Mouse (Mus musculus): ENCODE measurements around the gene Wdfy4. TPM values are rescaled to one million over a fixed set of nuclear protein-coding genes. Genes with fewer than 3 reads are reported as not detected.

Wdfy4 gene
- polyA plus RNA-seq (2014; fragmentation: Nextera tagmentation; extraction: Ambion mirVana) = 0.05 and 0.24 TPM in 2 replicates

- 91% methylated on average over 11 of the region's 11 CpGs for WGBS
- H3K36me3 ChIP-seq (ENCODE audit: control insufficient read depth, insufficient read depth, low read length) = no peaks in the 10 kb centered on the region
- ATAC-seq (ENCODE audit: low FRiP score, low TSS enrichment) (no peak), DNase-seq (no peak)
- H3K27me3 ChIP-seq (ENCODE audit: control insufficient read depth, insufficient read depth, low read length) = no peaks in the 10 kb centered on the region
- no peaks in the 10 kb centered on the region for H3K4me1 ChIP-seq (ENCODE audit: control insufficient read depth, insufficient read depth, low read length)
- no peaks in the 10 kb centered on the region for H3K9me3 ChIP-seq (ENCODE audit: control insufficient read depth, low read length)
- H3K27ac ChIP-seq (replicated peaks; ENCODE audit: low read depth, low read length) = no peak within 1 kb of the TSS
- H3K4me2 ChIP-seq (ENCODE audit: low read length) = no peak within 1 kb of the TSS
- H3K4me3 ChIP-seq (replicated peaks; ENCODE audit: low read depth, low read length) = no peak within 1 kb of the TSS
- H3K9ac ChIP-seq (replicated peaks; ENCODE audit: low read length) = no peak within 1 kb of the TSS
Measured at GRCm38 (mm10) chr14:33185068-33185800, at the start of gene Wdfy4. Wdfy4 (minus strand) TSS chr14:33185508.

GRCm38 (mm10) chr14:33232048-33232447, 46.7 kb upstream of the Wdfy4 start:
- WGBS = 91% methylated on average over 5 of the region's 5 CpGs

DNA sequence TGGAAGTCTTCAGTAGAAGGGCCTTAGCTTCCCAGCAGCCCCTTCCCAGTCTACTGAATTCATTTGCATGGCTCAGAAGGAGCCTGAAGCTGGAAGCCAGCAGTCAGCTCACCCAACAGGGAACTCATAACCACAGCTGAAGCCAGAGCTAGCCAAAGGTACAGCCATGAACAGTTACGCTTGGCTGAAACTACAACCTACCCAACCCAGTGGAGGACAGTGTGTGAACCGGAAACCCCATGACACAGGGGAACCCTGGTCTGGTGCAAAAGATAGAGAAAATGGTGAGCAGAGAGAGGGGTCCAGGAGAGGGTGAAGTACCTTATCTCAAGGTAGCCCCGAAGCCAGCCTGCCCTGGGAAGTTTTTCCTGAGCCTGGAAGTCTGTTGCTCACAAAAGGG, 46.0 kb upstream of the Wdfy4 start:
- DNase-seq = no peak
- Histone ChIP-seq H3K4me1 (ENCODE audit: control insufficient read depth, insufficient read depth, low read length) (no peaks in the 10 kb centered on the region), H3K4me2 (ENCODE audit: low read length) (no peak overlapping the region), H3K9me3 (ENCODE audit: control insufficient read depth, low read length) (no peaks in the 10 kb centered on the region), H3K36me3 (ENCODE audit: control insufficient read depth, insufficient read depth, low read length) (no peaks in the 10 kb centered on the region), H3K4me3 (replicated peaks; ENCODE audit: low read depth, low read length) (no peak overlapping the region), H3K9ac (replicated peaks; ENCODE audit: low read length) (no peak overlapping the region), H3K27me3 (ENCODE audit: control insufficient read depth, insufficient read depth, low read length) (no peaks in the 10 kb centered on the region), H3K27ac (replicated peaks; ENCODE audit: low read depth, low read length) (no peak overlapping the region)
- WGBS = 90% methylated on average over 3 of the region's 3 CpGs
- ATAC-seq (ENCODE audit: low FRiP score, low TSS enrichment) = no peak

More at GRCm38 (mm10) chr14:33232048-33232447, 46.7 kb upstream of the Wdfy4 start:
- Histone ChIP-seq H3K27me3 (ENCODE audit: control insufficient read depth, insufficient read depth, low read length) (no peaks in the 10 kb centered on the region), H3K9ac (replicated peaks; ENCODE audit: low read length) (no peak overlapping the region), H3K4me3 (replicated peaks; ENCODE audit: low read depth, low read length) (no peak overlapping the region), H3K9me3 (ENCODE audit: control insufficient read depth, low read length) (no peaks in the 10 kb centered on the region), H3K36me3 (ENCODE audit: control insufficient read depth, insufficient read depth, low read length) (no peaks in the 10 kb centered on the region), H3K27ac (replicated peaks; ENCODE audit: low read depth, low read length) (no peak overlapping the region), H3K4me1 (ENCODE audit: control insufficient read depth, insufficient read depth, low read length) (no peaks in the 10 kb centered on the region), H3K4me2 (ENCODE audit: low read length) (no peak overlapping the region)
- DNase-seq (no peak), ATAC-seq (ENCODE audit: low FRiP score, low TSS enrichment) (no peak)

DNA sequence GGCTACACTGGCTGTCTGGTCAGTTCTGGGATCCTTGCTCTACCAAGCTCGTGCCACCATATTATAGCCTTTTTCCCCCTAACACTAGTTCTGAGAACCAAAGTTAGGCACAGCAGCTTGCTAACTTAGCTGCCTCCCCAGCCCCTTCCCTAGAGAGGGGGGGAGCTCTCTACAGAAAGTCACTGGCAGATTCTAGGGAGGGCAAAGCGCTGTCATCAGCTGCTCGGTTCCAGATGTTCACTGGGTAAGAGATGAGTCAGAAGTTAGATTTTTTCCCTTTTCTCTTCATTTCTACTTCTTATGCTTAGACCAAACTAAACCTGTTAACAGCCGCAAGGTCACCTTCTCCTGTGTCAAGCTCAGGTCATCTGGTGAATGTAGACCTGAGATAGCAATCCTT, 45.4 kb upstream of the Wdfy4 start:
- H3K4me1 ChIP-seq (ENCODE audit: control insufficient read depth, insufficient read depth, low read length) = no peaks in the 10 kb centered on the region
- no peak overlapping the region for H3K27ac ChIP-seq (replicated peaks; ENCODE audit: low read depth, low read length)
- H3K27me3 ChIP-seq (ENCODE audit: control insufficient read depth, insufficient read depth, low read length) = no peaks in the 10 kb centered on the region
- no peak overlapping the region for H3K4me2 ChIP-seq (ENCODE audit: low read length)
- H3K9ac ChIP-seq (replicated peaks; ENCODE audit: low read length) = no peak overlapping the region
- DNase-seq (no peak), ATAC-seq (ENCODE audit: low FRiP score, low TSS enrichment) (no peak)
- WGBS = 88% methylated on average over 4 of the region's 4 CpGs
- no peak overlapping the region for H3K4me3 ChIP-seq (replicated peaks; ENCODE audit: low read depth, low read length)
- no peaks in the 10 kb centered on the region for H3K36me3 ChIP-seq (ENCODE audit: control insufficient read depth, insufficient read depth, low read length)
- no peaks in the 10 kb centered on the region for H3K9me3 ChIP-seq (ENCODE audit: control insufficient read depth, low read length)

DNA sequence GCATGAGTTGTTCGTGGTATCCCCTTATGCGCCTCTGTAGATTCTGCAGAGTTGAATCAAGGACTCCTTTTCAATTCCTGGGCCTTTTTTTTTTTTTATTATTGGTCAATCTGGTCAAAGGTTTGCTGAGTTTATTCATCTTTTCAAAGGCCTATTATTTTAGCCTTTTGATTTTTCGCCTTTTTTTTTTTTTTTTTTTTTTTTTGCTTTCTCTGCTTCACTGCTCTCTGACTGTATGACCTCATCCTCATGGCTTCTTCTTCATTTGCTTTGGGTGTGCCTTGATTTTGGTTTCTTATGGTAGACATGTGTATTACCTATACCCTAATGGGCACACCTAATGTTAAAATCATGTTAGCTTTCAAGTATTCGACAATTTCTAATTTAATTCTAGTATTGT, 39.9 kb upstream of the Wdfy4 start:
- Histone ChIP-seq H3K4me2 (ENCODE audit: low read length) (no peak overlapping the region), H3K27me3 (ENCODE audit: control insufficient read depth, insufficient read depth, low read length) (no peaks in the 10 kb centered on the region), H3K4me3 (replicated peaks; ENCODE audit: low read depth, low read length) (no peak overlapping the region), H3K4me1 (ENCODE audit: control insufficient read depth, insufficient read depth, low read length) (no peaks in the 10 kb centered on the region), H3K9ac (replicated peaks; ENCODE audit: low read length) (no peak overlapping the region), H3K9me3 (ENCODE audit: control insufficient read depth, low read length) (no peaks in the 10 kb centered on the region), H3K36me3 (ENCODE audit: control insufficient read depth, insufficient read depth, low read length) (no peaks in the 10 kb centered on the region), H3K27ac (replicated peaks; ENCODE audit: low read depth, low read length) (no peak overlapping the region)
- 95% methylated on average over 4 of the region's 4 CpGs for WGBS
- no peak for DNase-seq
- ATAC-seq (ENCODE audit: low FRiP score, low TSS enrichment) = no peak

GRCm38 (mm10) chr14:33216343-33217208, 31.3 kb upstream of the Wdfy4 start:
- Histone ChIP-seq H3K9ac (replicated peaks; ENCODE audit: low read length) (no peak overlapping the region), H3K27me3 (ENCODE audit: control insufficient read depth, insufficient read depth, low read length) (peaks cover 5% of the 10 kb centered on the region; the same call in 1 of the 2 replicates), H3K27ac (replicated peaks; ENCODE audit: low read depth, low read length) (no peak overlapping the region), H3K4me2 (ENCODE audit: low read length) (no peak overlapping the region), H3K36me3 (ENCODE audit: control insufficient read depth, insufficient read depth, low read length) (no peaks in the 10 kb centered on the region), H3K4me3 (replicated peaks; ENCODE audit: low read depth, low read length) (no peak overlapping the region), H3K4me1 (ENCODE audit: control insufficient read depth, insufficient read depth, low read length) (0 out of 2 replicates have a peak, but pooled peaks cover 4% of the 10 kb centered on the region), H3K9me3 (ENCODE audit: control insufficient read depth, low read length) (no peaks in the 10 kb centered on the region)
- ATAC-seq (ENCODE audit: low FRiP score, low TSS enrichment) (no peak), DNase-seq (no peak)
- WGBS = 86% methylated on average over 19 of the region's 19 CpGs

GRCm38 (mm10) chr14:33215163-33215562, 29.9 kb upstream of the Wdfy4 start:
- Histone ChIP-seq H3K4me2 (ENCODE audit: low read length) (no peak overlapping the region), H3K4me3 (replicated peaks; ENCODE audit: low read depth, low read length) (no peak overlapping the region), H3K4me1 (ENCODE audit: control insufficient read depth, insufficient read depth, low read length) (0 out of 2 replicates have a peak, but pooled peaks cover 4% of the 10 kb centered on the region), H3K27me3 (ENCODE audit: control insufficient read depth, insufficient read depth, low read length) (peaks cover 5% of the 10 kb centered on the region; the same call in 1 of the 2 replicates), H3K9ac (replicated peaks; ENCODE audit: low read length) (no peak overlapping the region), H3K9me3 (ENCODE audit: control insufficient read depth, low read length) (no peaks in the 10 kb centered on the region), H3K36me3 (ENCODE audit: control insufficient read depth, insufficient read depth, low read length) (no peaks in the 10 kb centered on the region), H3K27ac (replicated peaks; ENCODE audit: low read depth, low read length) (no peak overlapping the region)
- 70% methylated on average over 1 of the region's 1 CpGs for WGBS
- no peak for DNase-seq
- ATAC-seq (ENCODE audit: low FRiP score, low TSS enrichment) = no peak

GRCm38 (mm10) chr14:33214767-33215128, 29.4 kb upstream of the Wdfy4 start:
- 0 out of 2 replicates have a peak, but pooled peaks cover 4% of the 10 kb centered on the region for H3K4me1 ChIP-seq (ENCODE audit: control insufficient read depth, insufficient read depth, low read length)
- ATAC-seq (ENCODE audit: low FRiP score, low TSS enrichment) (no peak), DNase-seq (no peak)
- H3K36me3 ChIP-seq (ENCODE audit: control insufficient read depth, insufficient read depth, low read length) = no peaks in the 10 kb centered on the region
- no peaks in the 10 kb centered on the region for H3K9me3 ChIP-seq (ENCODE audit: control insufficient read depth, low read length)
- H3K4me3 ChIP-seq (replicated peaks; ENCODE audit: low read depth, low read length) = no peak overlapping the region
- peaks cover 5% of the 10 kb centered on the region; the same call in 1 of the 2 replicates for H3K27me3 ChIP-seq (ENCODE audit: control insufficient read depth, insufficient read depth, low read length)
- WGBS = 24% methylated on average over 4 of the region's 4 CpGs
- no peak overlapping the region for H3K27ac ChIP-seq (replicated peaks; ENCODE audit: low read depth, low read length)
- no peak overlapping the region for H3K9ac ChIP-seq (replicated peaks; ENCODE audit: low read length)
- no peak overlapping the region for H3K4me2 ChIP-seq (ENCODE audit: low read length)
